Mouse (Mus musculus): ENCODE measurements around the gene Olfr1325. TPM values are rescaled to one million over a fixed set of nuclear protein-coding genes. Genes with fewer than 3 reads are reported as not detected.
"Not testable (repeated sequence)": the region's sequence is repeated elsewhere in the genome, so short reads cannot be mapped to it uniquely, and the experiment has no call there.

The Olfr1325 gene
- total RNA-seq (2021) (not detected), polyA plus RNA-seq (2012; rRNA removed) (not detected in 2 replicates)
- long read RNA-seq: 0 reads

DNA sequence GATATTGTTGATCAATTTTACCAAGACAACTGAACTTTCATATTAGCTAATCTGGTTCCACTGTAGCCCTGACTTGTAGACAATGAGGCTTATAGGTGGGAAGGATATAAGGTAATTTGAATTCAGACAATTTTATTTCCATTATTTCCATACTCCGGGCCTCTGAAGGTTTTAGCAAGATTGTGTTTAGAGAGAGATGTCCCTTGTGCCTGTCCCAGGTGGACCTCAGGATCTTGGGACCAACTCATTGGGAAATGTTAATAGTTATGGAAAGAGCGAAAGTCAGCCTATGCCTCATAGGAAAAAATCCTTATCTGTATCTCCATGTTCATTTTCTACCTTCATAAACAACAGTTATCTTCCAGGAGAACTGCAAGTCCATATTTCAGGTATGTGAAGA, at the start of gene Olfr1325:
Olfr1325 (plus strand) TSS at position 301 of the 400 bp plus-strand sequence.
- H3K79me2 ChIP-seq (replicated peaks; ENCODE audit: control insufficient read depth, insufficient read depth, low read length): no peaks in the 10 kb centered on the region
- H3K27ac ChIP-seq: no peak within 1 kb of the TSS
- H3K9ac ChIP-seq (ENCODE audit: low read depth, low read length): no peak within 1 kb of the TSS
- no peaks in the 10 kb centered on the region for H3K27me3 ChIP-seq (ENCODE audit: control insufficient read depth, insufficient read depth, low read length)
- TF ChIP-seq CTCF (IDR thresholded peaks at IDR 0.05) (no peak), POLR2A (IDR thresholded peaks at IDR 0.05; ENCODE audit: insufficient read depth, low read depth, low read length) (no peak), EP300 (IDR thresholded peaks at IDR 0.05; ENCODE audit: insufficient read depth, low read depth, low read length) (no peak)
- WGBS: 92% methylated on average over 2 of the region's 2 CpGs
- H3K36me3 ChIP-seq (ENCODE audit: control insufficient read depth, insufficient read depth, low read length): no peaks in the 10 kb centered on the region
- H3K4me1 ChIP-seq (ENCODE audit: control insufficient read depth, insufficient read depth, low read length): no peaks in the 10 kb centered on the region
- intact Hi-C loops (cut with DNase I): no loop called here
- DNase-seq: no peak
- no peak within 1 kb of the TSS for H3K4me3 ChIP-seq

GRCm38 (mm10) chrX:74574788-74575187, 17.7 kb upstream of the Olfr1325 start, which contains the start of gene Olfr1326-ps1:
TSS of gene Olfr1326-ps1 (minus strand) at chrX:74574888.
- H3K27me3 ChIP-seq (ENCODE audit: control insufficient read depth, insufficient read depth, low read length): no peaks in the 10 kb centered on the region
- H3K36me3 ChIP-seq (ENCODE audit: control insufficient read depth, insufficient read depth, low read length): no peaks in the 10 kb centered on the region
- TF ChIP-seq POLR2A (IDR thresholded peaks at IDR 0.05; ENCODE audit: insufficient read depth, low read depth, low read length) (no peak), EP300 (IDR thresholded peaks at IDR 0.05; ENCODE audit: insufficient read depth, low read depth, low read length) (no peak), CTCF (IDR thresholded peaks at IDR 0.05) (no peak)
- no peaks in the 10 kb centered on the region for H3K4me1 ChIP-seq (ENCODE audit: control insufficient read depth, insufficient read depth, low read length)
- no peaks in the 10 kb centered on the region for H3K79me2 ChIP-seq (replicated peaks; ENCODE audit: control insufficient read depth, insufficient read depth, low read length)
- H3K9ac ChIP-seq (ENCODE audit: low read depth, low read length): no peak within 1 kb of the TSS
- H3K4me3 ChIP-seq: no peak within 1 kb of the TSS
- DNase-seq: no peak
- no peak within 1 kb of the TSS for H3K27ac ChIP-seq
- intact Hi-C loops (cut with DNase I): no loop called here

DNA sequence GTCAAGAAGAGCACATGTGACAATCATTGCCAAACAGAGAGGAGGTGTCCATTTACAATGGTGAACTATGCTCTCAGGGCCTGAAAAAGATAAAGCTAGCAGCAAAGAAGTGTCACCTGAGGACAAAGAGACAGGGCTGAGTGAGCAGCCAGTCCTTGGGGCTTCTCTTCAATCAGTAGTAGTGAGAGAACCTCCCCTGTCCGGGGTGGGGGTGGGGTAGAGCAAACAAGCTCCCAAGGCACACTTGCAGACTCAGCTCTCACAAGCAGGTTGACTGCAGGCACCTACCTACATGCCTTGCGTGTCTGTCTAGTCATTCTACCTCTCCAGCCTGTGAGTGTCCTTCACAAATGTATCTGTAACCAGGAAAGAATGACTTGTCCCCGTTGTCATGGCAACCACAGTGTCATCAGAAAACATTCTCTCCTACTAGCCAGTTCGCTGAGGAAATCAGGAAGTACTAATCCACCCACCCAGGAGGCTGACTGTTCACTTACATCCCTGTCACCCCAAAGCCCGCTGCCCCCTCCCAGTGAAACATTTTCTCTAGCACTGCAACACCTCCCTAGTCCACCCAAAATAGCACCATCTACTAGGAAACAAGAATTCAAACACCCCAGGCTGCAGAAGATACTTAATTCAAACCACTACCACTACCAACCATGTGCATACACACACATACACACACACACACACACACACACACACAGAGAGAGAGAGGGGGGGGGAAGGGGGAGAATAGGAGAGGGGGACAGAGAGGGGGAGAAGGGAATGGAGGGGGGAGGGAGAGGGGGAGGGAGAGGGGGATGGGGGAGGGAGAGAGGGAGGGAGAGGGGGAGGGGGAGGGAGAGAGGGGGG, 53.2 kb downstream of the Olfr1325 start, which contains the start of gene Gm5640:
Gm5640 (minus strand) TSS at position 170 of the 858 bp plus-strand sequence.
- WGBS: 39% methylated on average over 3 of the region's 5 CpGs
- H3K36me3 ChIP-seq (ENCODE audit: control insufficient read depth, insufficient read depth, low read length); intact Hi-C loops (cut with DNase I); H3K79me2 ChIP-seq (replicated peaks; ENCODE audit: control insufficient read depth, insufficient read depth, low read length); H3K4me3 ChIP-seq; H3K27me3 ChIP-seq (ENCODE audit: control insufficient read depth, insufficient read depth, low read length); H3K27ac ChIP-seq; H3K9ac ChIP-seq (ENCODE audit: low read depth, low read length); H3K4me1 ChIP-seq (ENCODE audit: control insufficient read depth, insufficient read depth, low read length): not testable (repeated sequence)
- peak in 1 of 2 experiments; percentile 1 for DNase-seq

DNA sequence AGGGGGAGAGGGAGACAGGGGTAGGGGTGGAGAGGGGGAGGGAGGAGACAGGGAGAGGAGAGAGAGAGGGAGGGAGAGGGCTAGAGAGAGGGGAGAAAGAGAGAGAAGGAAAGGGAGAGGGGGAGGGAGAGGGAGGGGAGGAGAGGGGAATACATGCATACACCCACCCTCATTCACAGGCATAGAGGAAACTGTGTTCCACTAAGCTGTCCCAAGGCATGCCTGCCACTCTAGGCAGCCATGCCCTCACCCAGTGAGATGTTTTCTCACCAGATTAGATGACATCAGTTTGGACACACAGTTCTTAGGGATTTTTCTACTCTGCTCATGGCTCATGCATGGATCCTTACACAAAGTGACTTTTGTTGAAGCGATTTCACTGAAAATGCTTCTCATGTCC, 53.9 kb downstream of the Olfr1325 start:
- H3K27ac ChIP-seq; H3K36me3 ChIP-seq (ENCODE audit: control insufficient read depth, insufficient read depth, low read length); intact Hi-C loops (cut with DNase I); H3K9ac ChIP-seq (ENCODE audit: low read depth, low read length); H3K4me1 ChIP-seq (ENCODE audit: control insufficient read depth, insufficient read depth, low read length); H3K79me2 ChIP-seq (replicated peaks; ENCODE audit: control insufficient read depth, insufficient read depth, low read length); H3K4me3 ChIP-seq; H3K27me3 ChIP-seq (ENCODE audit: control insufficient read depth, insufficient read depth, low read length); DNase-seq: not testable (repeated sequence)
- whole genome bisulfite sequencing: no CpG with 5 or more reads among the region's 1 CpGs

Other genes starting within 250 kb of the Olfr1325 start
- gene Lage3, start 239.1 kb upstream of the Olfr1325 start, total RNA-seq (2021): 10 to 100 TPM; 24.4 to 32.0 TPM
- 38.5 and 44.6 TPM in 2 replicates for gene Lage3, start 239.1 kb upstream of the Olfr1325 start, polyA plus RNA-seq (2012; rRNA removed)
- gene Ubl4a, start 219.5 kb upstream of the Olfr1325 start, total RNA-seq (2021): 10 to 100 TPM; 68.5 to 79.2 TPM
- 58.1 and 93.7 TPM in 2 replicates for gene Ubl4a, start 219.5 kb upstream of the Olfr1325 start, polyA plus RNA-seq (2012; rRNA removed)
- 1 to 10 TPM; 5.1 to 5.8 TPM for gene Slc10a3, start 219.3 kb upstream of the Olfr1325 start, total RNA-seq (2021)
- 10.4 and 12.6 TPM in 2 replicates for gene Slc10a3, start 219.3 kb upstream of the Olfr1325 start, polyA plus RNA-seq (2012; rRNA removed)
- gene Fam3a, start 199.4 kb upstream of the Olfr1325 start, total RNA-seq (2021): 10 to 100 TPM; 16.6 to 21.5 TPM
- gene Fam3a, start 199.4 kb upstream of the Olfr1325 start, polyA plus RNA-seq (2012; rRNA removed): 29.8 and 32.4 TPM in 2 replicates
- gene Ikbkg, start 199.4 kb upstream of the Olfr1325 start, total RNA-seq (2021): 10 to 100 TPM; 39.7 to 47.6 TPM
- 11.0 and 18.2 TPM in 2 replicates for gene Ikbkg, start 199.4 kb upstream of the Olfr1325 start, polyA plus RNA-seq (2012; rRNA removed)
- gene G6pdx, start 163.5 kb upstream of the Olfr1325 start, total RNA-seq (2021): 1 to 10 TPM; 6.5 to 7.1 TPM
- gene G6pdx, start 163.5 kb upstream of the Olfr1325 start, polyA plus RNA-seq (2012; rRNA removed): 13.1 and 13.9 TPM in 2 replicates
- gene Gm6880, start 111.3 kb upstream of the Olfr1325 start, total RNA-seq (2021): not detected
- not detected in 2 replicates for gene Gm6880, start 111.3 kb upstream of the Olfr1325 start, polyA plus RNA-seq (2012; rRNA removed)
- gene Olfr1326-ps1, start 17.8 kb upstream of the Olfr1325 start, total RNA-seq (2021): not detected
- not detected in 2 replicates for gene Olfr1326-ps1, start 17.8 kb upstream of the Olfr1325 start, polyA plus RNA-seq (2012; rRNA removed)
- under 1 TPM; 0.16 to 0.27 TPM for gene Gm5640, start 53.0 kb downstream of the Olfr1325 start, total RNA-seq (2021)
- gene Gm5640, start 53.0 kb downstream of the Olfr1325 start, polyA plus RNA-seq (2012; rRNA removed): 0.29 and 0.59 TPM in 2 replicates
- gene Gm6890, start 148.2 kb downstream of the Olfr1325 start, total RNA-seq (2021): not detected
- not detected in 2 replicates for gene Gm6890, start 148.2 kb downstream of the Olfr1325 start, polyA plus RNA-seq (2012; rRNA removed)
- gene Gm5936, start 244.5 kb downstream of the Olfr1325 start, total RNA-seq (2021): under 1 TPM in 1 of 2 experiments, not detected in 1; 0.08 TPM
- gene Gm5936, start 244.5 kb downstream of the Olfr1325 start, polyA plus RNA-seq (2012; rRNA removed): 0.18 and 0.20 TPM in 2 replicates